Mouse (Mus musculus): ENCODE measurements around the gene Tnip2.

Gene Tnip2

GRCm38 (mm10) chr5:34458994-34459393 is 54.8 kb downstream of the Tnip2 start:
- Histone ChIP-seq H3K27me3 (ENCODE audit: control insufficient read depth, insufficient read depth, low read length, poor library complexity, severe bottlenecking) (no peaks in the 10 kb centered on the region), H3K36me3 (ENCODE audit: control insufficient read depth, insufficient read depth, low read length, poor library complexity, severe bottlenecking) (peaks cover 7% of the 10 kb centered on the region)
- no peak for DNase-seq (ENCODE audit: low read depth, low spot score)

DNA sequence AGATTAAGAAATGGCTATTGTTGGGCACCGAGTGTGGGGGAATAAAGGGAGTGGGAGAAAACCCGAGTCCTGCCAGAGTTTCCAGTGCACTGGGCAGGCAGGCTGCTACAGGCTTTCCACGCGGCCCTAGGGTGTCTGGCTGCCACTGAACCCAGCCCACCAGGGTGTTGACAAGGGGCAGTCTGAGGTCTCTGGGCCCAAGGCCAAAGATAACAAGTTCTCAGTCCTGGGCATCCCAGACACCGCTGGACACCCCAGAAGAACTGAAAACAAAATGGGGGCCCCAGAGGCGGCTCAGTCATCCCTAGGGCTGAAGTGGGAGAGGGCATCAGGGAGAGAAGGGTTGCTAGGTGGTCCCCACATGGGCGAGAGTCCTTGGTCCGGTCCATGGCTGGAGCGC is 67.6 kb downstream of the Tnip2 start:
- no peak for DNase-seq (ENCODE audit: low read depth, low spot score)
- peaks cover 6% of the 10 kb centered on the region for H3K36me3 ChIP-seq (ENCODE audit: control insufficient read depth, insufficient read depth, low read length, poor library complexity, severe bottlenecking)
- no peaks in the 10 kb centered on the region for H3K27me3 ChIP-seq (ENCODE audit: control insufficient read depth, insufficient read depth, low read length, poor library complexity, severe bottlenecking)
